Mouse (Mus musculus): Measurements from ENCODE around the gene 6430531B16Rik. TPM values are rescaled to one million over a fixed set of nuclear protein-coding genes. Genes with fewer than 3 reads are reported as not detected.

Gene 6430531B16Rik
- polyA plus RNA-seq, 1 experiment: not detected

GRCm38 (mm10) chr7:139955505-139955904, 23.1 kb downstream of the 6430531B16Rik start:
- no peak for TF ChIP-seq GATA1 (IDR thresholded peaks at IDR 0.05; ENCODE audit: low read length)

DNA sequence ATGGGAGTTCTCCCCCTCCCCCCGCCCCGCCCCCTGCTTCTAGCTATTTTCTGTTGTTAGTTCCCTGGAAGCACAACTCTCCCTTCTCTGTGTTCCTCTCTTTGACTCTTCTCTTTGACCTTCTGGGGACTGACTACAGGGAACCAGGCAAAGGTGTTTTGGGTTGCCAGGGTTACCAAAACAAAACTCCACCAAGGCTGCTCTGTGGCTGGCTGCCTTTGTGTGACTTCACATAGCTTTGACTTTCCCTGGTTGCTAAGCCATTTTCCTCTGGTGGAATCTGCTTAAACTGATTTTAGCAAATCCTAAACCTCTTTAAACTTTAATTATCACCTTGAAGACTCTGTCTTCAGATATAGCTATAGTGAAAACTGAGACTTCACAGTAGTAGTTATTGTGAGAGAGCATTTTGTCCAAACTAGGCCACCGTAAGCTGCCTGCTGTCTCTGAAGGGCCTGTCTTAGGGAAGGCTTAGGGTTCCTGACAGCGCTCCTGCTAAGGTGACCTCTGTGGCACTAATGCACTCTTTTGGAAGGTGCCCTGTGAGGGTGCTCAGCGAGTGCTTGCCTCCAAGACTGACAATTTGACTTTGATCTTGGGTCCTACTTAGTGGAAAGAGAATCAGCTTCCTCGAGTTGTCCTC, 26.4 kb downstream of the 6430531B16Rik start:
- no peak for TF ChIP-seq GATA1 (IDR thresholded peaks at IDR 0.05; ENCODE audit: low read length)

DNA sequence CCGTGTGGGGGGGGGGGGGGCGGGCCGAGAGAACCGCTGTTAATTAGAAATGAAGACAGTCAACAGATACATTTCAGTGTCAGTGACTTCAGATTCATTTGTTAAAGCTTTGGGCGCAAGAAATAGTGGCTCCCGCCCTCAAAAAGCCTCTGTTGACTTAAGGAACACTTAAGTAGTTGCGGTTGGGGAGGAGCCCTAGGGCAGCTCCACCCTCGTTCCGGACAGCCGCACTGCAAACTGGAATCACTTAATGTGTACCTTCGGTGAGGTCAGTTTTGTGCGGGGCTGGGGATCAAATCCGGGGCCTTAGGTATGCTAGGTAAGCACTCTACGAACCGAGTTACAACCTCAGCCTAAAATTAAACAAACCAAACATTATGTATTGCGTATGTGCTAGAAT, 27.5 kb downstream of the 6430531B16Rik start:
- no peak for TF ChIP-seq GATA1 (IDR thresholded peaks at IDR 0.05; ENCODE audit: low read length)

DNA sequence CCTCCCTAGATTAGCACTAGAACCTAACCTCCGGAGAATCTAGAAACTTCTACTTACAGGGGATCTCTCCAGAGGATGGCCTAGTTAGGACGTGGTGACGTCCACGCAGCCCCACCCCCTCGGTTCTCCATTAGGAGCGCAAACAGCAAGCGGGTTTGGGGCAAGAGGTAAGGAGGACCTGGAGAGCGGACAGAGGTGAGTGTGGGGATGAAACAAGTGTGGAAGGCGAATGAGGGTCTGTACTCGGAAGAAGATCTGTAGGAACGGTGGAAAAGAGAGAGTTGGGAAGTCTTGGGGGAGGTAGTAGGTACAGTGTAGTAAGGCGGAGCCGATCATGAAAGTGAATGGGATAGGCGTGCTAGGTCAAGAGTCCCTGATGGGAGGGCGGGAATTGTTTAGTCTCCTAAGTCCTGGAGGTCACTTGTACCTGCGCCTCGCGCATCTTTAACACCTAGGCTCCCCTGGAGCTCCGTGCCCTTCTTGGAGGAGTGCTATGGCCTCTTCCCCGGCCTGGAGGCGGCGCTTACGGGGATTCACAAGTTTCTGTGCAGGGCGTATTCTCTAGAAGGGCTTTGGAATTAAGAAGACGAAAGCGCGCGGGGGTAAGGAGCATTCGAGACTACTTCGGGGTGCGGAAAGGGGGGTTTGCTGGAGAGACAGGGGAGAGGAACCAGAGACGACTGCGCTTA, 28.1 kb downstream of the 6430531B16Rik start:
- TF ChIP-seq GATA1 (IDR thresholded peaks at IDR 0.05; ENCODE audit: low read length): no peak

GRCm38 (mm10) chr7:139949893-139950282, 28.7 kb downstream of the 6430531B16Rik start:
- no peak for TF ChIP-seq GATA1 (IDR thresholded peaks at IDR 0.05; ENCODE audit: low read length)

DNA sequence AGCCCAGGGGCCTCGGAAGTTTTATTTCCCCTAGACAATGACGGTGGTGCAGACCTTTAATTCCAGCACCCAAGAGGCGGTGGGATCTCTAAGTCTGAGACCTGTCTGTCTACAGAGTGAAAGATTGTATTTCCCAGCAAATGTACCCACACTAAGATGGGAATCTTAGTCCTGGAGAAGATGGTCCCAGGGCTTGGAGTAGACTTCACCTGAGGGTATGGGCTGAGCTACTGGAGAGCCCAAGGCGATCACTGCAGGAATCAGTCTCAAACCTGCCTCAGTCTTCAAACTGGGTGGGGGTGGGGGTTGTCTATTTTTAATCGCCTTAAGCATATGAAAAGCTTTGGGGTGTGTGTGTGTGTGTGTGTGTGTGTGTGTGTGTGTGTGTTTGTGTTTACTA, 32.5 kb downstream of the 6430531B16Rik start:
- no peak for TF ChIP-seq GATA1 (IDR thresholded peaks at IDR 0.05; ENCODE audit: low read length)

GRCm38 (mm10) chr7:139945516-139945915, 33.0 kb downstream of the 6430531B16Rik start:
- TF ChIP-seq GATA1 (IDR thresholded peaks at IDR 0.05; ENCODE audit: low read length): no peak

GRCm38 (mm10) chr7:139944291-139945240, 34.0 kb downstream of the 6430531B16Rik start:
- no peak for TF ChIP-seq GATA1 (IDR thresholded peaks at IDR 0.05; ENCODE audit: low read length)

GRCm38 (mm10) chr7:139943674-139944281, 34.8 kb downstream of the 6430531B16Rik start, which contains the start of gene Utf1:
Utf1 (plus strand) TSS chr7:139943789.
- TF ChIP-seq GATA1 (IDR thresholded peaks at IDR 0.05; ENCODE audit: low read length): no peak

DNA sequence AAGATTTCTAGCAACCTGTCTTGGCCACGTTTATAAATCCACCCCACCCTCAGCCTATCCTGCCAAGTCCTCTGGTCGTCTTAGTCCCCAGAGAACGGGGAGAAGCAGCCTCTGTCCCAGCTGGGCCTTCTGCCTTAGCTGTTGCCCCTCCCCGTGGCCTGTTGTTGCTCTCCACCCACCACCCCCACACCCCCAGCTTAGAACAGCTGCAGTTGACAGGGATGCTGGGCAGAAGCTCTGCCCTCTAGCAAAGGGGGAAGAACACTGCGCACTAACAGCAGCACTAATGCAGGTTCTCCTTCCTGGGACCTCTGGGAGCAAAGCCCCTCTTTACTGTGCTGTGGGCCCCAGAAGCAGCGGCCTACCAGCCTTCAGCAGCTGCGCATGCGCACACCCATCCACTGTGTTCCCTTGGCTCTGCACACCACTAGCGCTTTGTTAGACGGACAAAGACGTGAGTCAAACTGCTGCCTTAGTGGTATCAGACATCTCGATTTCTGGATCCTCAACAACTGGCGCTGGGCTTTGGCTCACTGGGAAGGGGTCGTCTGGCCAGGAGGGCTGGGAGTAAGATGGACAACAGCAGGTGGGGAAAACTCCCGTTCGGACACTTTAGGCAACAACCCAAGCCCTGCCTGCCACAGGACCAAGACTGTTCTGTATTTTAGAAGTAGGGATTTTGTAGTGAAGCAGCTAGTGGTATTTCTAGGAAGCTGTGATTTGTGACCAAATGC, 37.9 kb downstream of the 6430531B16Rik start:
- no peak for TF ChIP-seq GATA1 (IDR thresholded peaks at IDR 0.05; ENCODE audit: low read length)

- TF ChIP-seq GATA1 (IDR thresholded peaks at IDR 0.05; ENCODE audit: low read length): no peak
These were observed 40.7 kb downstream of the 6430531B16Rik start for GRCm38 (mm10) chr7:139937810-139938209.

DNA sequence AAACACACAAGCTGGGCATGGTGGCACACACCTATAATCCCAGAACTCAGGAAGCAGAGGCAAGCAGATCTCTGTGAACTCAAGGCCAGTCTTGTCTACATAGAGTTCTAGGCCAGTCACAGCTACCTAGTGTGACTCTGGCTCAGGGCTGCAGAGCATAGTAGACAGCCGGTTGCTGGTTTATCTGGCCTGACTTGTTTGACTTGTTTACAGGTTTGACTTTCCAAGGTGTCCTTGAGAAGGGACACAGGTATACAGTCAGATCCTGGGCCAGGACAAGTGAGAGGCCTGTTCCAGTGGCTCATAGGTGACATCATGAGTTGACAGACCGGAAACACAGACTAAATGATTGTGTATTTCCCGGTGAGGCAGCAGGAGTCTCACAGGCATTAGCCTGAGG, 41.4 kb downstream of the 6430531B16Rik start:
- TF ChIP-seq GATA1 (IDR thresholded peaks at IDR 0.05; ENCODE audit: low read length): no peak

GRCm38 (mm10) chr7:139936705-139937104, 41.9 kb downstream of the 6430531B16Rik start:
- no peak for TF ChIP-seq GATA1 (IDR thresholded peaks at IDR 0.05; ENCODE audit: low read length)

DNA sequence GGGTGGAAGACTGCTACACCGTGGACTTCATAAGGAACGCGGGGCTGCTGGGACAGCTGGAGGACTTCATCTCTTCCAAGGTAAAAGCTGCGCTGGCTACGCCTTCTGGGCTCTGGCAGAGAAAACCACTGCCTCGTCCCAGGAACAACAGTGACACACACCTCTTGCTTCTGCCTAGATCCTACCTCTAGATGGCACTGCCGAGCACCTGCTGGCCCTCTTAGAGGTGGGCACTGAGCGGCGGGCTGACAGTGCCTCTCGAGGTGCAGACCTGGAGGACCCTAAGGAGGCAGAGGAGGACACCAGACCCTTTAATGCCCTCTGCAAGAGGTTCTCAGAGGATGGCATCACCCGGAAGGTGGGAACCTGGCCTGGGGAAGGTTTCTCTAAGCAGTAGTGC, 47.8 kb downstream of the 6430531B16Rik start:
- no peak for TF ChIP-seq GATA1 (IDR thresholded peaks at IDR 0.05; ENCODE audit: low read length)

Other genes with a start within 250 kb of the 6430531B16Rik start
- not detected in 2 replicates for gene Adgra1, start 144.6 kb downstream of the 6430531B16Rik start, polyA plus RNA-seq (2012)
- gene Kndc1, start 84.1 kb downstream of the 6430531B16Rik start, polyA plus RNA-seq (2012): not detected in 2 replicates
- not detected in 2 replicates for gene Utf1, start 35.0 kb downstream of the 6430531B16Rik start, polyA plus RNA-seq (2012)
- gene Adam8, start 13.8 kb upstream of the 6430531B16Rik start, polyA plus RNA-seq (2012): 0.03 and 0.04 TPM in 2 replicates
- gene Zfp511, start 57.6 kb upstream of the 6430531B16Rik start, polyA plus RNA-seq (2012): 22.3 and 25.3 TPM in 2 replicates
- gene Tubgcp2, start 57.9 kb upstream of the 6430531B16Rik start, polyA plus RNA-seq (2012): 6.8 and 9.4 TPM in 2 replicates
- not detected in 2 replicates for gene Msx3, start 70.3 kb upstream of the 6430531B16Rik start, polyA plus RNA-seq (2012)
- not detected in 2 replicates for gene Caly, start 103.8 kb upstream of the 6430531B16Rik start, polyA plus RNA-seq (2012)
- gene Prap1, start 114.6 kb upstream of the 6430531B16Rik start, polyA plus RNA-seq (2012): not detected in 2 replicates
- gene Fuom, start 123.7 kb upstream of the 6430531B16Rik start, polyA plus RNA-seq (2012): 0.23 TPM in 1 of 2 replicates, not detected in the other
- 1.8 and 5.9 TPM in 2 replicates for gene Paox, start 137.0 kb upstream of the 6430531B16Rik start, polyA plus RNA-seq (2012)
- 3.0 and 10.6 TPM in 2 replicates for gene Echs1, start 137.7 kb upstream of the 6430531B16Rik start, polyA plus RNA-seq (2012)
- 10.4 and 13.4 TPM in 2 replicates for gene Mtg1, start 158.8 kb upstream of the 6430531B16Rik start, polyA plus RNA-seq (2012)
- not detected in 2 replicates for gene Sprn, start 176.1 kb upstream of the 6430531B16Rik start, polyA plus RNA-seq (2012)
- not detected in 2 replicates for gene Olfr522, start 186.0 kb upstream of the 6430531B16Rik start, polyA plus RNA-seq (2012)
- gene Olfr523, start 194.5 kb upstream of the 6430531B16Rik start, polyA plus RNA-seq (2012): not detected in 2 replicates
- gene Olfr524, start 227.2 kb upstream of the 6430531B16Rik start, polyA plus RNA-seq (2012): not detected in 2 replicates
- gene Cd163l1, start 239.5 kb upstream of the 6430531B16Rik start, polyA plus RNA-seq (2012): not detected in 2 replicates

All from G1E-ER4 (cell line).